Mouse (Mus musculus) liver, adult 2 months (tissue): ENCODE results near the gene Uhrf2.

Experiments used
- CTCF ChIP-seq: fragments of 200-500 bp; IDR thresholded peaks from 2 replicates; pipeline ENCODE4 v1.5.1; 2011; ENCODE audit warnings: low read depth, low read length, control low read depth
- POLR2A ChIP-seq: fragments of 200-500 bp; IDR thresholded peaks from 2 replicates; pipeline ENCODE4 v1.6.1; 2011; ENCODE audit warnings: low read length, control low read depth; ENCODE audit not compliant: insufficient read depth; ENCODE audit errors: extremely low read depth

GRCm38 (mm10) chr19:30114919-30115441 is 84.7 kb downstream of the Uhrf2 start:
- TF ChIP-seq POLR2A (no peak), CTCF (no peak)
